Mouse (Mus musculus) bone marrow, adult 2 months (tissue): ENCODE results near the gene Olfr1220.

Source experiments
- CTCF ChIP-seq: fragments of 200-500 bp; IDR thresholded peaks from 2 replicates; pipeline ENCODE4 v1.5.1; 2011; ENCODE audit warnings: low read length, control low read depth; ENCODE audit not compliant: control insufficient read depth, insufficient read depth
- POLR2A ChIP-seq: fragments of 200-500 bp; IDR thresholded peaks from 2 replicates; pipeline ENCODE4 v1.6.1; 2011; ENCODE audit warnings: low read depth, mild to moderate bottlenecking, control low read depth, low read length, borderline replicate concordance; ENCODE audit not compliant: control insufficient read depth

DNA sequence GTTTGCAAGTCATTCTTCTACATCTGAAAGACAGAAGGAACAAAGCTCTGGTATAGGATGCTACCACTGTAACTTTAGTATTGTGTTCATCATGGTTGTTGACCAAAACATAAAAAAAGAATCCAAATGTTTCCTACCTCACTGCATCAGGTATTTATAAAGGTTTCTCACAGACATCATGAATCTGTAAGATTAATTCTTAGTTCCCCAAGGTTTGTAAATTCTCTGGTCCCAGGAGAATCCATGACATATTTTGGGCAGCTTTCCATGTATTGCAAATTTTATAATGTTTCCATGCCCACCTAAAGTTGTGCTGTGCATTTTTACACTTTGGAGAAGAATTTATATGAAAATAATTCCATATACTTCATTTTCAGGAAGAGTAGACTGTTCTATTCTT lies 45.5 kb downstream of the Olfr1220 start, which contains the start of gene Olfr1218:
- TF ChIP-seq CTCF: no peak
- TF ChIP-seq POLR2A: no peak
